Mouse (Mus musculus) midbrain, postnatal 0 days (tissue): Measurements from ENCODE around the gene Trpc7. TPM values are rescaled to one million over a fixed set of nuclear protein-coding genes. Genes with fewer than 3 reads are reported as not detected.

Source experiments
- ATAC-seq: fragments of 200-750 bp; cut with Nextera tagmentation; 2 replicates; pipeline ENCODE4 v1.8.0; 2017; ENCODE audit warnings: moderate number of reproducible peaks, mild to moderate bottlenecking, moderate TSS enrichment, moderate library complexity; ENCODE audit not compliant: low FRiP score
- DNase-seq: peaks from one replicate; pipeline ENCODE4 v3.0.0-alpha.2; 2015; ENCODE audit warnings: low spot score
- H3K27ac ChIP-seq: fragments of 300-500 bp; sonication (generic); 2 replicates; pipeline ENCODE4 v1.5.1; 2014; ENCODE audit warnings: low read depth, mild to moderate bottlenecking, low read length, mixed read lengths
- H3K27me3 ChIP-seq: fragments of 300-500 bp; sonication (generic); 2 replicates; pipeline ENCODE4 v1.6.1; 2014; ENCODE audit warnings: low read length, control low read depth, mixed read lengths; ENCODE audit not compliant: insufficient read depth
- H3K36me3 ChIP-seq: fragments of 300-500 bp; sonication (generic); 2 replicates; pipeline ENCODE4 v1.6.1; 2014; ENCODE audit warnings: low read length, control low read depth, mixed read lengths; ENCODE audit not compliant: insufficient read depth
- H3K4me1 ChIP-seq: fragments of 300-500 bp; sonication (generic); 2 replicates; pipeline ENCODE4 v1.6.1; 2014; ENCODE audit warnings: mild to moderate bottlenecking, control low read depth, antibody characterized with exemption, low read length, mixed read lengths; ENCODE audit not compliant: insufficient read depth
- H3K4me2 ChIP-seq: fragments of 300-500 bp; sonication (generic); 2 replicates; pipeline ENCODE4 v1.6.1; 2014; ENCODE audit warnings: low read depth, mild to moderate bottlenecking, low read length, mixed read lengths; ENCODE audit not compliant: poor library complexity, severe bottlenecking
- H3K4me3 ChIP-seq: fragments of 300-500 bp; sonication (generic); 2 replicates; pipeline ENCODE4 v1.5.1; 2014; ENCODE audit warnings: low read depth, mild to moderate bottlenecking, low read length, moderate library complexity
- H3K9ac ChIP-seq: fragments of 300-500 bp; sonication (generic); replicated peaks from 2 replicates; pipeline ENCODE4 v1.6.1; 2014; ENCODE audit warnings: mild to moderate bottlenecking, low read length, moderate library complexity, mixed read lengths; ENCODE audit not compliant: poor library complexity, severe bottlenecking
- H3K9me3 ChIP-seq: fragments of 300-500 bp; sonication (generic); 2 replicates; pipeline ENCODE4 v1.6.1; 2016; ENCODE audit warnings: low read length, control low read depth
- CTCF ChIP-seq: IDR thresholded peaks from 2 replicates; pipeline ENCODE4 v1.5.1; 2016; ENCODE audit warnings: antibody characterized with exemption, mild to moderate bottlenecking
- WGBS: fragments of 180-500 bp; shearing (Covaris S2); extraction: QIAGEN DNeasy Blood & Tissue Kit; methylation state at CpG from one replicate; pipeline ENCODE4 v1.1.7; 2014; 5-methylcytosine and 5-hydroxymethylcytosine counted together
- polyA plus RNA-seq: library from polyadenylated mRNA; unstranded; fragments of >200 nt; fragmentation: Nextera tagmentation; extraction: Ambion mirVana; gene quantifications from 2 replicates; pipeline ENCODE4 v1.2.1, GENCODE M21; 2015
- total RNA-seq: library from RNA; depleted of rRNA; stranded (reverse); fragments of >200 nt; gene quantifications from 2 replicates; pipeline ENCODE4 v1.2.3, GENCODE M21; 2014

Trpc7 gene
- total and polyA plus RNA-seq, 2 experiments from 2014 or later = 4.7 to 8.3 TPM

GRCm38 (mm10) chr13:56790683-56791082 lies 105.1 kb downstream of the Trpc7 start:
- Histone ChIP-seq H3K27ac (no peak overlapping the region), H3K9me3 (no peaks in the 10 kb centered on the region), H3K4me1 (0 out of 2 replicates have a peak, but pooled peaks cover 7% of the 10 kb centered on the region), H3K4me2 (no peak overlapping the region), H3K27me3 (no peaks in the 10 kb centered on the region), H3K36me3 (no peaks in the 10 kb centered on the region), H3K4me3 (no peak overlapping the region), H3K9ac (no peak overlapping the region)
- ATAC-seq (no peak), DNase-seq (no peak)
- TF ChIP-seq CTCF = no peak
- WGBS = 88% methylated on average over 3 of the region's 3 CpGs

GRCm38 (mm10) chr13:56782621-56783020 lies 113.2 kb downstream of the Trpc7 start:
- no peak for TF ChIP-seq CTCF
- H3K9me3 ChIP-seq = no peaks in the 10 kb centered on the region
- no peak overlapping the region for H3K9ac ChIP-seq
- peaks cover 15% of the 10 kb centered on the region; the same call in 1 of the 2 replicates for H3K4me1 ChIP-seq
- no peaks in the 10 kb centered on the region for H3K27me3 ChIP-seq
- H3K4me3 ChIP-seq = no peak overlapping the region
- DNase-seq (peak; percentile 74), ATAC-seq (no peak)
- H3K27ac ChIP-seq = 0 out of 2 replicates have a peak overlapping the region, but pooled peaks have one; percentile 38
- 72% methylated on average over 1 of the region's 1 CpGs for WGBS
- no peak overlapping the region for H3K4me2 ChIP-seq
- H3K36me3 ChIP-seq = no peaks in the 10 kb centered on the region

- no peak overlapping the region for H3K9ac ChIP-seq
- no peak for ATAC-seq
- no peak for DNase-seq
- peak overlapping the region; percentile 69; the same call in 1 of the 2 replicates for H3K27ac ChIP-seq
- peaks cover 15% of the 10 kb centered on the region; the same call in 1 of the 2 replicates for H3K4me1 ChIP-seq
- TF ChIP-seq CTCF = no peak
- H3K9me3 ChIP-seq = no peaks in the 10 kb centered on the region
- no peak overlapping the region for H3K4me3 ChIP-seq
- no peak overlapping the region for H3K4me2 ChIP-seq
- no peaks in the 10 kb centered on the region for H3K36me3 ChIP-seq
- no peaks in the 10 kb centered on the region for H3K27me3 ChIP-seq
- 97% methylated on average over 3 of the region's 3 CpGs for WGBS
These were observed 114.1 kb downstream of the Trpc7 start for GRCm38 (mm10) chr13:56781697-56782096.

GRCm38 (mm10) chr13:56780746-56781469 lies 114.9 kb downstream of the Trpc7 start:
- peak; percentile 15; the same call in 1 of the 2 replicates for TF ChIP-seq CTCF
- H3K27me3 ChIP-seq = no peaks in the 10 kb centered on the region
- DNase-seq (peak; percentile 43), ATAC-seq (peak; percentile 20; the same call in 1 of the 2 replicates)
- WGBS = 29% methylated on average over 13 of the region's 13 CpGs
- peaks cover 15% of the 10 kb centered on the region; the same call in 1 of the 2 replicates for H3K4me1 ChIP-seq
- no peaks in the 10 kb centered on the region for H3K36me3 ChIP-seq
- no peak overlapping the region for H3K4me3 ChIP-seq
- 0 out of 2 replicates have a peak overlapping the region, but pooled peaks have one; percentile 8 for H3K9ac ChIP-seq
- H3K4me2 ChIP-seq = no peak overlapping the region
- H3K27ac ChIP-seq = peak overlapping the region; percentile 69
- H3K9me3 ChIP-seq = no peaks in the 10 kb centered on the region

- Histone ChIP-seq H3K27ac (peak overlapping the region; percentile 76), H3K4me3 (no peak overlapping the region), H3K9me3 (no peaks in the 10 kb centered on the region), H3K9ac (0 out of 2 replicates have a peak overlapping the region, but pooled peaks have one; percentile 19), H3K4me2 (no peak overlapping the region), H3K27me3 (no peaks in the 10 kb centered on the region), H3K4me1 (peaks cover 20% of the 10 kb centered on the region), H3K36me3 (no peaks in the 10 kb centered on the region)
- DNase-seq = peak; percentile 77
- WGBS = 10% methylated on average over 5 of the region's 5 CpGs
- TF ChIP-seq CTCF = no peak
- peak; percentile 73 for ATAC-seq
These were observed 121.5 kb downstream of the Trpc7 start for GRCm38 (mm10) chr13:56774304-56774703.

GRCm38 (mm10) chr13:56773262-56773870 lies 122.4 kb downstream of the Trpc7 start:
- peaks cover 20% of the 10 kb centered on the region for H3K4me1 ChIP-seq
- no peak overlapping the region for H3K27ac ChIP-seq
- ATAC-seq = no peak
- 63% methylated on average over 14 of the region's 14 CpGs for whole genome bisulfite sequencing
- no peak overlapping the region for H3K9ac ChIP-seq
- H3K4me3 ChIP-seq = no peak overlapping the region
- H3K9me3 ChIP-seq = no peaks in the 10 kb centered on the region
- DNase-seq = no peak
- H3K4me2 ChIP-seq = no peak overlapping the region
- TF ChIP-seq CTCF = no peak
- no peaks in the 10 kb centered on the region for H3K27me3 ChIP-seq
- no peaks in the 10 kb centered on the region for H3K36me3 ChIP-seq
